Mouse (Mus musculus): ENCODE measurements around the gene Gpr3.

Gpr3 gene

GRCm38 (mm10) chr4:133198337-133199180 lies 13.8 kb downstream of the Gpr3 start:
- DNase-seq (ENCODE audit: low spot score), result no peak

DNA sequence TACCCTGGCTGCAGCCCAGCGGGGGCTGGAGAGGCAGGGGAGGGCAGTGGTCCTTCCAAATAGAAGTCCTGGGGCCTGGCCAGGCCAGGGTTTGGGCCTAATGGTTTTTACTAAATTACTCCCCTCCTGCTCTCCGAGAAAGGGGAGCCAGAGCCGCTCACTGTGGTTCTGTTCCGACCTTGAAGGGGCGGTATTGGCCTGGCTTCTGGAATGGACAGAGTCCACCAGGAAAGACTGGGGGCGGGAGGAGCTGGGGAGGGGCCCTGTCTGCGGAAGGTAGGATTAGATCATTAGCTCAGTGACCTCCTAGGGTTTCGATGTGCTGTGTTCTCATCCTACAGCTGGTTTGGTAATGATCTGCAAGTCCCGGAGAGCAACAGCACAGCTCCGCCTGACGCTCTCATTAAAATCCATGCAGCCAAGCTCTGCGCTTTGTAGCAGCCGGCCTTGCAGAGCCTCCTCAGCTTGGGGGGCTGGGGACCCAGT lies 14.5 kb downstream of the Gpr3 start:
- DNase-seq (ENCODE audit: low spot score), result peak; percentile 75

GRCm38 (mm10) chr4:133197355-133197754 lies 15.0 kb downstream of the Gpr3 start:
- no peak for DNase-seq (ENCODE audit: low spot score)

GRCm38 (mm10) chr4:133196852-133197251 lies 15.5 kb downstream of the Gpr3 start:
- DNase-seq (ENCODE audit: low spot score), result no peak

DNA sequence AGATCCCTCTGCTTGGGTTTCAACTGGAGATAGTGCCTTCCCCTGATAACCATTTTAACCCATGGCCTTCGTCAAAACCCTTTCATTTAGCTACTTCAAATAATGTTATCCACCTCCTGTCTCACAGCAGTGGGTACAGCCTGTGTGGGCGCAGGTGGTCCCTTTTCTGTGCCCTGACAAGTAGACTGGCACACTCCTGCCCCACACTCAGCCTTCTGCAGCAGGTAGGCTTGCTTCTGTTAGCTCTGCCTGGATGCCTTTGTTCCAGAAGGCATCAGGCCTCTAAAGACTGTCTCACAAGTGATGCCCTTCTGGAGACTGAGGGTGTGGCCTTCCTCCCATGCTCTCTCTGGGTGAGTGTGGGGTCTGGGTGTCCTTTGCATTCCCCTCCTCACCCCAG lies 16.2 kb downstream of the Gpr3 start:
- DNase-seq (ENCODE audit: low spot score), result no peak

- DNase-seq (ENCODE audit: low spot score), result no peak
Observed at GRCm38 (mm10) chr4:133195014-133195413, 17.3 kb downstream of the Gpr3 start.

GRCm38 (mm10) chr4:133194482-133194881 lies 17.9 kb downstream of the Gpr3 start:
- DNase-seq (ENCODE audit: low spot score), result no peak

DNA sequence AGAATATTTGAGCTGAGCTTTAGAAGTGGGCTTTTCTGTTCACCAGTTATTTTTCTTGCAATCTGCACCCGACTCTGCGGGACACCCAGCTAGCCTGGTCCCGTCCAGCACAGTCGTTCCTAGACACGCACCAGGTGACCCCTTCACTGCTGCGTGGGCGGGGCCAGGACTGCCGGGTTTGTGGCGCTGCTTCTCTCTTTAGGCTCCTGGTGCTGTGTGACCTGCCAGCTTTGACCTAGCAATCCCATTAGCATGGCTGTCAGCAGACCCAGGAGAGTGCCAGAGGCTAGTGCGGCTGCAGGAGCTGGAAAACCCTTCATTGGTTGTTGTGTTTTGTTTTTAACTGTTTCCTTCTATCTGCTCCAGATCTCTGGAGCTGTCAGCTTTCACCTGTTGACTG lies 22.9 kb downstream of the Gpr3 start:
- DNase-seq (ENCODE audit: low spot score), result no peak

GRCm38 (mm10) chr4:133186856-133187255 lies 25.5 kb downstream of the Gpr3 start:
- DNase-seq (ENCODE audit: low spot score), result no peak

- no peak for DNase-seq (ENCODE audit: low spot score)
Observed at GRCm38 (mm10) chr4:133185893-133186292, 26.4 kb downstream of the Gpr3 start.

GRCm38 (mm10) chr4:133184898-133185665 lies 27.3 kb downstream of the Gpr3 start:
- DNase-seq (ENCODE audit: low spot score), result no peak

DNA sequence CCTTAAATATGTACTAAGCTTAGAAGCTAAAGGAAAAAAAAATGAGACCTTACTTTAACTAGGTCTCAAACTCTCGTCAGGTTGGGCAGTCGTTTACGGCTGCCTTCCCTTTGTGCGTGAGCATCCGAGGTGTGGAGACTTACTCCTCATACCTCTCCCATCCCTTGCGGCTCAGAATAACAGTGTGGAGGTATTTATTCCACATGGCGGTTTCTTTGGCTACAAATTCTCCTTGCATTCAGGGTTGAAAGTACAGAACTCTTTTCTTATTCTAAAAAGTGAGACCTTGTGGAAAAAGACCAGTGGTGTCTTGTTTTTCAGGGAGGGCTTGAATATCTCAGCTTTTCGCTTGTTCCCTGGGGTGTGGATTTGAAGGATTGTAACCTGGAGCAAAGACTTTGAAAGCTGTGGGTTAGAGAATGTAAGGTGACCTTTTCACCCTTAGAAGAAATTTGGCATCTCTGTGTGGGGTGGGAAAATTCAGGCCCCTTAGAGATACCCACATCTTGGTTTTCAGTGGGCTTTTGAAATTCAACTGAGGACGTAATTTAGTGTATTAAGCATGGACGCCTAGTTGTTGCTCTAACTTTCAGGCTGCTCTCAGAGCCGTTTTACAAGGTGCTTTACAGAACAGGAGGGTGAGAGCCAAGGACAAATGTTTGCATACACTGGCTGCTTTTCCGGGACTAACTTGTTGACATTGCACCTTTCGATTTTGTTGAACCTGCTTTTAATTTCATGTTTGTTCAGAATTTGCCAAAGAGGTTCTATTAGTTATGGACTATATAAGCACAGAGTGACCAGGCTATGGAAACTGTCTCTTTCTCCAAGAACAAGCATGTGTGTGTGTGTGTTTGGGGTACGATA lies 28.1 kb downstream of the Gpr3 start:
- DNase-seq (ENCODE audit: low spot score), result no peak

- DNase-seq (ENCODE audit: low spot score), result no peak
Observed at GRCm38 (mm10) chr4:133182439-133183033, 29.8 kb downstream of the Gpr3 start.

GRCm38 (mm10) chr4:133179258-133179657 lies 33.1 kb downstream of the Gpr3 start:
- DNase-seq (ENCODE audit: low spot score), result no peak

DNA sequence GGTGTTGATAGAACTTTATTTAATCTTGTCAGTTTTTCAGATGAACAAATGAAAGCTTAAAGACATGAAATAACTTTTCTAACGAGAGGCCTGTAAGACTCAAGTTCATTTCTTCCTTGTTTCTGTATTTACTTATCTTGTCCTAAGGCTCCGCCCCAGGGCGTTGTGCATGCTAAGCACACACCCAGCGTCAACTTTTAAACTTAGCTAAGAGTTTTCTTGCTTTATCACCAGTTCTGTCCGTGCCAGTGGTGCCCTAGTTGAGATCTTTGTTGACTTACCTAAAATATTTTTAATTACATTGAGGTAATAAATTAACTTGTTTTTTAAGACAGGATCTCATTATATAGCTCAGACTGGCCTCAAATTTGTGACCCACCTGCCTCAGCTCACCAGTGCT lies 34.0 kb downstream of the Gpr3 start:
- DNase-seq (ENCODE audit: low spot score), result no peak

GRCm38 (mm10) chr4:133176761-133177403 lies 35.5 kb downstream of the Gpr3 start:
- DNase-seq (ENCODE audit: low spot score), result no peak

DNA sequence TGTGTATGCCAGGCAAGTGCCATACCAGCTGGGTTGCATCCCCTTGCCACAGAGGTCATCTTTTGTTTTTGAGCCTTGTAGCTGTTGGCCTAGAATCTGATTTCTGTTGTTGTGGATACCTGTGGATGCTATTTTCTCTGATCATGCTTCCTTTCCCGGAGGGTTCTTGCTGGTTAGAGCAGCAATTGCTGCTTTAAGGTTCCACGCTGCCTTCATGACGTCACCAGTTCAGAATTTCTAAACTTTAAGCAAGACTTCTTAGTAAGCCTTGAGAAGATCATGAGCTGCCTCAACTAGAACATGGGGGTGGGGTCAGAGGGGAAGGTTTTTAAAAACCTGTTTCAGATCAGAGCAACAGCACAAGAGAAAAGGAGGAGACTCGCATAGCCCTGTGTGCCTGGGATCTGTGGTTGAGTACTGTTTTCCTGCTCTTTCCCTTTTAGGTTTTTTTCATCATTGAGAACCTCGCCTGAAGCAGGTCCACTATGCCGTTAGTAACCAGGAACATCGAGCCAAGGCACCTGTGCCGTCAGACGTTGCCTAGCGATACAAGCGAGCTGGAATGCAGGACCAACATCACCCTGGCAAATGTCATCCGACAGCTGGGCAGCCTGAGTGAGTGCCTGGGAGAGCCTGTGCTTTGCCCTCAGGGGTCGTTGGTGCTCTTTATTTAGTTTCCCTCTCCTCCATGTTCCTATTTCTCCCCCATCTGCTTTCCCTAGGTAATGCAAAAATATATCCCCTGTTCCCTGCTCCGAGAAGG lies 36.2 kb downstream of the Gpr3 start:
- no peak for DNase-seq (ENCODE audit: low spot score)

DNA sequence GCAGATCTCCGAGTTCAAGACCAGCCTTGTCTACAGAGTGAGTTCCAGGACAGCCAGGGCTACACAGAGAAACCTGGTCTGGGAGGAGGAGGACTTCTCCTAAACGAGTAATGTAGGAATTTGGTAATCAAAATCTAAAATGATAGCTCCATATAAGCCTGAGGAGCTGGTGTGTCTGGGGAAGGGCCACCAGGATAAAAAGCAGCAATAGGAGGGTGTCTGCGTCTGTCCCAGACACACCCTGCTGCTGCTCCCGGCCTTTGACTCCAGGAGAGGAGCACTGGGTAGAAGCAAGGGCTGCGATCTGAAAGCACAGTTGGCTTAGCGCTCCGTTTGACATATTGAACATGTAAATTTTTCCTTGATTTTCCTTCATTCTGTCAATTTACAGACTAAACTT lies 37.1 kb downstream of the Gpr3 start:
- no peak for DNase-seq (ENCODE audit: low spot score)

DNA sequence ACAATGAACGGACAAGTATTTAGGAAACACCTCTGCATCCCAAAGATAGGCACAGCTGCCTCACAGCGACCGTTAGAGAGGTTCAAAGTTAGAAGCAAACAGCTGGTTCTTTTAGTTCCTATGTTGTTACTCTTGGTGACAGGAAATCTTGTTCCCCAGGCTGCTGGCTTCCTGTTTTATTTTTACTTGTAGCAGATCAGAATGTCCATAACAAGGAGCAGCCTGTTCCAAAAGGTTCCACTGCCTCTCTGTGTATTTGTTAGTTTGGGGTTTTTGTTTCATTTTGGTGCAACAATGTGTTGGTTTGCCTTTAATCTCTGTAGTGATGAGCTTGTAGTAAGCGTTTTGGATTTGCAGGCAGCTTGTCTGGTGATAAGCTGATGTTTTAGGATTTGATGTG lies 38.0 kb downstream of the Gpr3 start:
- no peak for DNase-seq (ENCODE audit: low spot score)

- DNase-seq (ENCODE audit: low spot score), result no peak
Observed at GRCm38 (mm10) chr4:133172451-133172850, 39.9 kb downstream of the Gpr3 start.

GRCm38 (mm10) chr4:133170616-133171015 lies 41.7 kb downstream of the Gpr3 start:
- no peak for DNase-seq (ENCODE audit: low spot score)
